Mouse (Mus musculus) spleen, adult 2 months (tissue): ENCODE data around the gene Hydin. TPM values are rescaled to one million over a fixed set of nuclear protein-coding genes. Genes with fewer than 3 reads are reported as not detected.

Experiments
- DNase-seq, 2 experiments: peaks; one replicate each; pipeline versions ENCODE4 v3.0.0 to v3.0.0-alpha.2; 2012 to 2021; ENCODE audit warnings: low spot score in 2 of 2, low read depth in 1 of 2
- H3K27ac ChIP-seq: fragments of 200-500 bp; 2 replicates; pipeline ENCODE4 v1.5.1; 2012; ENCODE audit warnings: low read length, inconsistent platforms; ENCODE audit not compliant: insufficient read depth
- H3K27me3 ChIP-seq: fragments of 200-500 bp; 2 replicates; pipeline ENCODE4 v1.6.1; 2012; ENCODE audit warnings: mild to moderate bottlenecking, moderate library complexity, low read length, inconsistent platforms; ENCODE audit not compliant: control insufficient read depth, insufficient read depth
- H3K36me3 ChIP-seq: fragments of 200-500 bp; 2 replicates; pipeline ENCODE4 v1.6.1; 2012; ENCODE audit warnings: mild to moderate bottlenecking, low read length, inconsistent platforms; ENCODE audit not compliant: control insufficient read depth, insufficient read depth
- H3K4me1 ChIP-seq: fragments of 200-500 bp; 2 replicates; pipeline ENCODE4 v1.6.1; 2011; ENCODE audit warnings: inconsistent platforms; ENCODE audit not compliant: control insufficient read depth, insufficient read depth, insufficient read length
- H3K4me3 ChIP-seq: fragments of 200-500 bp; 2 replicates; pipeline ENCODE4 v1.5.1; 2011; ENCODE audit warnings: mild to moderate bottlenecking, inconsistent platforms; ENCODE audit not compliant: insufficient read depth, insufficient read length; ENCODE audit errors: extremely low read depth
- CTCF ChIP-seq: fragments of 200-500 bp; IDR thresholded peaks from 2 replicates; pipeline ENCODE4 v1.5.1; 2011; ENCODE audit warnings: mild to moderate bottlenecking, inconsistent platforms; ENCODE audit not compliant: insufficient read depth, insufficient read length, insufficient replicate concordance; ENCODE audit errors: extremely low read depth
- POLR2A ChIP-seq: fragments of 200-500 bp; IDR thresholded peaks from 2 replicates; pipeline ENCODE4 v1.6.1; 2011; ENCODE audit warnings: low read depth, low read length, inconsistent platforms
- WGBS: fragments of 180-500 bp; shearing (Covaris S2); methylation state at CpG from one replicate; pipeline ENCODE4 v1.1.7; 2018; 5-methylcytosine and 5-hydroxymethylcytosine counted together
- polyA plus RNA-seq: library from polyadenylated mRNA; depleted of rRNA; stranded (reverse); fragments of >200 nt; gene quantifications from 2 replicates; pipeline ENCODE4 v1.2.3, GENCODE M21; 2012; rRNA removed

Hydin gene
- polyA plus RNA-seq, 1 experiment: 0.01 TPM

- Histone ChIP-seq H3K36me3 (peaks cover 21% of the 10 kb centered on the region; the same call in 1 of the 2 replicates), H3K27ac (no peak overlapping the region), H3K4me3 (no peak overlapping the region), H3K4me1 (no peaks in the 10 kb centered on the region), H3K27me3 (no peaks in the 10 kb centered on the region)
- 94% methylated on average over 3 of the region's 3 CpGs for WGBS
- DNase-seq: no peak
- TF ChIP-seq CTCF (no peak), POLR2A (no peak)
Observed at GRCm38 (mm10) chr8:110648577-110648976, 381.8 kb downstream of the Hydin start.

- DNase-seq: no peak
- TF ChIP-seq POLR2A (no peak), CTCF (no peak)
- Histone ChIP-seq H3K27me3 (no peaks in the 10 kb centered on the region), H3K4me3 (no peak overlapping the region), H3K27ac (no peak overlapping the region), H3K4me1 (no peaks in the 10 kb centered on the region), H3K36me3 (peaks cover 19% of the 10 kb centered on the region; the same call in 1 of the 2 replicates)
- WGBS: 93% methylated on average over 6 of the region's 6 CpGs
Observed at GRCm38 (mm10) chr8:110649286-110649685, 382.5 kb downstream of the Hydin start.

- peaks cover 17% of the 10 kb centered on the region; the same call in 1 of the 2 replicates for H3K36me3 ChIP-seq
- WGBS: 90% methylated on average over 9 of the region's 9 CpGs
- DNase-seq: no peak
- no peak overlapping the region for H3K4me3 ChIP-seq
- no peak for TF ChIP-seq POLR2A
- no peak for TF ChIP-seq CTCF
- H3K27me3 ChIP-seq: no peaks in the 10 kb centered on the region
- H3K4me1 ChIP-seq: no peaks in the 10 kb centered on the region
- H3K27ac ChIP-seq: no peak overlapping the region
Observed at GRCm38 (mm10) chr8:110650838-110651237, 384.1 kb downstream of the Hydin start.

GRCm38 (mm10) chr8:110651847-110652246, 385.1 kb downstream of the Hydin start:
- Histone ChIP-seq H3K4me1 (no peaks in the 10 kb centered on the region), H3K36me3 (peaks cover 21% of the 10 kb centered on the region; the same call in 1 of the 2 replicates), H3K27me3 (no peaks in the 10 kb centered on the region), H3K27ac (no peak overlapping the region), H3K4me3 (no peak overlapping the region)
- no peak for TF ChIP-seq CTCF
- no peak for TF ChIP-seq POLR2A
- no peak for DNase-seq
- WGBS: 88% methylated on average over 4 of the region's 4 CpGs

GRCm38 (mm10) chr8:110654075-110655060, 387.6 kb downstream of the Hydin start:
- 91% methylated on average over 9 of the region's 9 CpGs for WGBS
- Histone ChIP-seq H3K27me3 (no peaks in the 10 kb centered on the region), H3K27ac (no peak overlapping the region), H3K36me3 (peaks cover 23% of the 10 kb centered on the region), H3K4me1 (no peaks in the 10 kb centered on the region), H3K4me3 (no peak overlapping the region)
- no peak for DNase-seq
- TF ChIP-seq CTCF (no peak), POLR2A (no peak)

GRCm38 (mm10) chr8:110655827-110656226, 389.1 kb downstream of the Hydin start:
- Histone ChIP-seq H3K27me3 (no peaks in the 10 kb centered on the region), H3K4me3 (no peak overlapping the region), H3K4me1 (no peaks in the 10 kb centered on the region), H3K27ac (no peak overlapping the region), H3K36me3 (peaks cover 22% of the 10 kb centered on the region)
- DNase-seq: no peak
- 66% methylated on average over 1 of the region's 1 CpGs for WGBS
- TF ChIP-seq CTCF: no peak
- TF ChIP-seq POLR2A: no peak

GRCm38 (mm10) chr8:110657661-110658060, 390.9 kb downstream of the Hydin start:
- peaks cover 24% of the 10 kb centered on the region for H3K36me3 ChIP-seq
- WGBS: 94% methylated on average over 2 of the region's 2 CpGs

More at GRCm38 (mm10) chr8:110657661-110658060, 390.9 kb downstream of the Hydin start:
- H3K27me3 ChIP-seq: no peaks in the 10 kb centered on the region
- no peaks in the 10 kb centered on the region for H3K4me1 ChIP-seq
- H3K27ac ChIP-seq: no peak overlapping the region
- H3K4me3 ChIP-seq: no peak overlapping the region
- TF ChIP-seq POLR2A (no peak), CTCF (no peak)
- no peak for DNase-seq

Other genes with a start within 250 kb of the Hydin start
- 0.18 and 0.46 TPM in 2 replicates for gene Chst4, start 227.2 kb upstream of the Hydin start, polyA plus RNA-seq
- 0.05 and 0.13 TPM in 2 replicates for gene Zfp612, start 187.2 kb upstream of the Hydin start, polyA plus RNA-seq
- not detected in 2 replicates for gene Gm21964, start 165.8 kb upstream of the Hydin start, polyA plus RNA-seq
- not detected in 2 replicates for gene Gm17720, start 164.2 kb upstream of the Hydin start, polyA plus RNA-seq
- not detected in 2 replicates for gene Calb2, start 98.8 kb upstream of the Hydin start, polyA plus RNA-seq
- gene Cmtr2, start 51.3 kb upstream of the Hydin start, polyA plus RNA-seq: 2.9 and 3.2 TPM in 2 replicates